Mouse (Mus musculus) forebrain, embryonic 13.5 days (tissue): ENCODE measurements around the gene Nodal. TPM values are rescaled to one million over a fixed set of nuclear protein-coding genes. Genes with fewer than 3 reads are reported as not detected.

Source experiments
- ATAC-seq: fragments of 200-750 bp; cut with Nextera tagmentation; 2 replicates; pipeline ENCODE4 v1.8.0; 2017
- H3K27ac ChIP-seq: fragments of 300-500 bp; sonication (generic); 2 replicates; pipeline ENCODE4 v1.5.1; 2015; ENCODE audit warnings: inconsistent platforms, mild to moderate bottlenecking, moderate library complexity
- H3K27me3 ChIP-seq: fragments of 300-500 bp; sonication (generic); 2 replicates; pipeline ENCODE4 v1.6.1; 2015; ENCODE audit warnings: mild to moderate bottlenecking, inconsistent platforms
- H3K36me3 ChIP-seq: fragments of 300-500 bp; sonication (generic); 2 replicates; pipeline ENCODE4 v1.6.1; 2015; ENCODE audit warnings: mild to moderate bottlenecking, inconsistent platforms; ENCODE audit not compliant: poor library complexity, severe bottlenecking
- H3K4me1 ChIP-seq: fragments of 300-500 bp; sonication (generic); 2 replicates; pipeline ENCODE4 v1.6.1; 2015; ENCODE audit warnings: inconsistent platforms
- H3K4me2 ChIP-seq: fragments of 300-500 bp; sonication (generic); 2 replicates; pipeline ENCODE4 v1.6.1; 2015; ENCODE audit warnings: inconsistent platforms, mild to moderate bottlenecking, moderate library complexity
- H3K4me3 ChIP-seq: fragments of 300-500 bp; sonication (generic); 2 replicates; pipeline ENCODE4 v1.5.1; 2015; ENCODE audit warnings: mild to moderate bottlenecking, inconsistent platforms
- H3K9ac ChIP-seq: fragments of 300-500 bp; sonication (generic); 2 replicates; pipeline ENCODE4 v1.6.1; 2015; ENCODE audit warnings: mild to moderate bottlenecking, inconsistent platforms
- H3K9me3 ChIP-seq: fragments of 300-500 bp; sonication (generic); replicated peaks from 2 replicates; pipeline ENCODE4 v1.6.1; 2016; ENCODE audit warnings: inconsistent platforms
- WGBS: fragments of 180-500 bp; shearing (Covaris S2); methylation state at CpG from one replicate; pipeline ENCODE4 v1.1.7; 2015; 5-methylcytosine and 5-hydroxymethylcytosine counted together
- polyA plus RNA-seq: library from polyadenylated mRNA; unstranded; fragments of >200 nt; fragmentation: Nextera tagmentation; extraction: Ambion mirVana; gene quantifications from 2 replicates; pipeline ENCODE4 v1.2.1, GENCODE M21; 2015

Gene Nodal
- polyA plus RNA-seq: 0.08 TPM in 1 of 2 replicates, not detected in the other

GRCm38 (mm10) chr10:61417672-61418071, at the start of gene Nodal:
Nodal (plus strand) TSS chr10:61417972.
- peak within 1 kb of the TSS; percentile 65 for H3K9ac ChIP-seq
- no peak within 1 kb of the TSS for H3K27ac ChIP-seq
- H3K4me2 ChIP-seq: peak within 1 kb of the TSS; percentile 87
- no peak for ATAC-seq
- no peaks in the 10 kb centered on the region for H3K9me3 ChIP-seq
- 27% methylated on average over 9 of the region's 10 CpGs for WGBS
- peaks cover 8% of the 10 kb centered on the region for H3K4me1 ChIP-seq
- H3K27me3 ChIP-seq: peaks cover 58% of the 10 kb centered on the region
- no peaks in the 10 kb centered on the region for H3K36me3 ChIP-seq
- H3K4me3 ChIP-seq: peak within 1 kb of the TSS; percentile 46

GRCm38 (mm10) chr10:61369755-61370154, 48.0 kb upstream of the Nodal start:
- no peak for ATAC-seq
- WGBS: 63% methylated on average over 5 of the region's 5 CpGs
- H3K27me3 ChIP-seq: no peaks in the 10 kb centered on the region

GRCm38 (mm10) chr10:61370273-61370979, 47.3 kb upstream of the Nodal start:
- Histone ChIP-seq H3K9ac (no peak overlapping the region), H3K4me3 (no peak overlapping the region), H3K9me3 (0 out of 2 replicates have a peak, but pooled peaks cover 3% of the 10 kb centered on the region), H3K36me3 (no peaks in the 10 kb centered on the region), H3K27me3 (no peaks in the 10 kb centered on the region), H3K27ac (no peak overlapping the region), H3K4me2 (no peak overlapping the region), H3K4me1 (peaks cover 8% of the 10 kb centered on the region)
- WGBS: 81% methylated on average over 18 of the region's 18 CpGs
- no peak for ATAC-seq

More at GRCm38 (mm10) chr10:61369755-61370154, 48.0 kb upstream of the Nodal start:
- no peak overlapping the region for H3K4me3 ChIP-seq
- H3K4me1 ChIP-seq: peaks cover 2% of the 10 kb centered on the region; the same call in 1 of the 2 replicates
- 0 out of 2 replicates have a peak, but pooled peaks cover 3% of the 10 kb centered on the region for H3K9me3 ChIP-seq
- no peak overlapping the region for H3K9ac ChIP-seq
- no peak overlapping the region for H3K27ac ChIP-seq
- no peaks in the 10 kb centered on the region for H3K36me3 ChIP-seq
- no peak overlapping the region for H3K4me2 ChIP-seq

- Histone ChIP-seq H3K9ac (no peak overlapping the region), H3K27me3 (no peaks in the 10 kb centered on the region), H3K4me3 (no peak overlapping the region), H3K36me3 (no peaks in the 10 kb centered on the region), H3K4me1 (peaks cover 8% of the 10 kb centered on the region), H3K27ac (no peak overlapping the region), H3K9me3 (0 out of 2 replicates have a peak, but pooled peaks cover 3% of the 10 kb centered on the region), H3K4me2 (no peak overlapping the region)
- 82% methylated on average over 9 of the region's 9 CpGs for WGBS
- no peak for ATAC-seq
Observed at GRCm38 (mm10) chr10:61371884-61372584, 45.7 kb upstream of the Nodal start.

- no peak overlapping the region for H3K27ac ChIP-seq
- H3K4me1 ChIP-seq: peaks cover 8% of the 10 kb centered on the region
- H3K4me2 ChIP-seq: no peak overlapping the region
- ATAC-seq: no peak
- H3K27me3 ChIP-seq: no peaks in the 10 kb centered on the region
- H3K36me3 ChIP-seq: no peaks in the 10 kb centered on the region
- no peak overlapping the region for H3K9ac ChIP-seq
- no peak overlapping the region for H3K4me3 ChIP-seq
- H3K9me3 ChIP-seq: 0 out of 2 replicates have a peak, but pooled peaks cover 3% of the 10 kb centered on the region
- WGBS: 80% methylated on average over 4 of the region's 4 CpGs
Observed at GRCm38 (mm10) chr10:61372585-61372923, 45.2 kb upstream of the Nodal start.

- no peak overlapping the region for H3K27ac ChIP-seq
- no peaks in the 10 kb centered on the region for H3K27me3 ChIP-seq
- H3K9ac ChIP-seq: no peak overlapping the region
- H3K4me3 ChIP-seq: no peak overlapping the region
- no peaks in the 10 kb centered on the region for H3K36me3 ChIP-seq
- 66% methylated on average over 4 of the region's 4 CpGs for WGBS
- H3K9me3 ChIP-seq: 0 out of 2 replicates have a peak, but pooled peaks cover 3% of the 10 kb centered on the region
- no peak overlapping the region for H3K4me2 ChIP-seq
- ATAC-seq: no peak
- peaks cover 8% of the 10 kb centered on the region for H3K4me1 ChIP-seq
Observed at GRCm38 (mm10) chr10:61374076-61374475, 43.7 kb upstream of the Nodal start.

GRCm38 (mm10) chr10:61374771-61375481, 42.8 kb upstream of the Nodal start:
- Histone ChIP-seq H3K27ac (no peak overlapping the region), H3K4me2 (no peak overlapping the region), H3K36me3 (no peaks in the 10 kb centered on the region), H3K4me1 (peaks cover 8% of the 10 kb centered on the region), H3K4me3 (no peak overlapping the region), H3K9me3 (0 out of 2 replicates have a peak, but pooled peaks cover 3% of the 10 kb centered on the region), H3K27me3 (no peaks in the 10 kb centered on the region), H3K9ac (no peak overlapping the region)
- no peak for ATAC-seq
- WGBS: 74% methylated on average over 6 of the region's 6 CpGs

- no peak overlapping the region for H3K27ac ChIP-seq
- no peak overlapping the region for H3K9ac ChIP-seq
- H3K36me3 ChIP-seq: no peaks in the 10 kb centered on the region
- H3K4me1 ChIP-seq: peaks cover 36% of the 10 kb centered on the region
- no peak overlapping the region for H3K4me2 ChIP-seq
- WGBS: 91% methylated on average over 5 of the region's 5 CpGs
- no peak overlapping the region for H3K4me3 ChIP-seq
- 0 out of 2 replicates have a peak, but pooled peaks cover 3% of the 10 kb centered on the region for H3K9me3 ChIP-seq
- ATAC-seq: no peak
- H3K27me3 ChIP-seq: peaks cover 10% of the 10 kb centered on the region
Observed at GRCm38 (mm10) chr10:61378050-61378449, 39.7 kb upstream of the Nodal start.

- Histone ChIP-seq H3K27ac (no peak overlapping the region), H3K4me3 (no peak overlapping the region), H3K36me3 (no peaks in the 10 kb centered on the region), H3K27me3 (peaks cover 10% of the 10 kb centered on the region), H3K9me3 (0 out of 2 replicates have a peak, but pooled peaks cover 3% of the 10 kb centered on the region), H3K4me2 (no peak overlapping the region), H3K4me1 (peaks cover 37% of the 10 kb centered on the region), H3K9ac (no peak overlapping the region)
- no peak for ATAC-seq
- WGBS: 87% methylated on average over 5 of the region's 5 CpGs
Observed at GRCm38 (mm10) chr10:61378698-61379097, 39.1 kb upstream of the Nodal start.

- H3K9ac ChIP-seq: no peak overlapping the region
- peaks cover 10% of the 10 kb centered on the region for H3K27me3 ChIP-seq
- no peak for ATAC-seq
- no peaks in the 10 kb centered on the region for H3K36me3 ChIP-seq
- H3K4me2 ChIP-seq: peak overlapping the region; percentile 25; the same call in 1 of the 2 replicates
- H3K9me3 ChIP-seq: no peaks in the 10 kb centered on the region
- peaks cover 44% of the 10 kb centered on the region for H3K4me1 ChIP-seq
- H3K4me3 ChIP-seq: no peak overlapping the region
- WGBS: 90% methylated on average over 13 of the region's 13 CpGs
- H3K27ac ChIP-seq: no peak overlapping the region
Observed at GRCm38 (mm10) chr10:61379340-61380040, 38.3 kb upstream of the Nodal start.

- H3K36me3 ChIP-seq: no peaks in the 10 kb centered on the region
- no peak overlapping the region for H3K4me3 ChIP-seq
- H3K9me3 ChIP-seq: no peaks in the 10 kb centered on the region
Observed at GRCm38 (mm10) chr10:61380186-61380585, 37.6 kb upstream of the Nodal start.

More at GRCm38 (mm10) chr10:61380186-61380585, 37.6 kb upstream of the Nodal start:
- ATAC-seq: no peak
- peaks cover 13% of the 10 kb centered on the region for H3K27me3 ChIP-seq
- H3K27ac ChIP-seq: 0 out of 2 replicates have a peak overlapping the region, but pooled peaks have one; percentile 6
- H3K4me2 ChIP-seq: peak overlapping the region; percentile 25; the same call in 1 of the 2 replicates
- 11% methylated on average over 9 of the region's 9 CpGs for WGBS
- no peak overlapping the region for H3K9ac ChIP-seq
- H3K4me1 ChIP-seq: peaks cover 38% of the 10 kb centered on the region
